In the genomic region with DNA sequence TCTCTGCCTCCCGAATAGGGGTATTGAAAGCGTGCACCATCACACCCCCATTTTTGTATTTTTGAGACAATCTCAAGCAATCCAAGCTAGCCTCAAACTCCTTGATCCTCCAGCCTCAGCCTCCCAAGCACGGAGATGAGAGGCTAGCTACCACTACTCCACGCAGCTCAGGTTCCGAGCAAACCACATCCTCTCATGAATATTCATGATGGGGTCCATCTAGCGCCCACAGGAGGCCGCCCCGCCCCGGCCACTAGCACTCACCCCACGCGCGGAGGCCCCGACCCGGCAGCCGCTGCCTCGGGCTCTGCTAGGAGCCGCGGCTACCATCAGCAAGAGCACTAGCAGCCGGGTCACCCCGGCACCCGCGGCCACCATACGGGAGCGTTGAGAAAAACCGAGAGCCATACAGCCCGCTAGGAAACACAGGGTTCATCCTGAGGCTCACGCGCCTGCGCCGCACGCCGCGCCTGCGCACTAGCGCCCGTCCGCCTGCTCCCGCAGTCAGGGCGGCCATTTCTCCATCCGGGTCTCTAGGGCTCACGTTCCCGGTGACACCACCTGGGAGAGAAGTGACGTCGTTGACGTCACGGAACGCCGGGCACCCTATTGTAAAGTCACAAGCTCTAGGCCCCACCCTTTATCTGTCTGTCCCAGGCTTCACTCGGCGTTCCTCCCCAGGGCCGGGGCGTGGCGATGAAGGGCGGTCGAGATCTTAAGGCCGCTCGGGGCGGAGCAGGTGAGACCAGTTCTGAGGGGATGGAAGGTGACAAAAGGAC, we compare ENCODE assay signal across 8 mouse cellular contexts. TPM values are rescaled to one million over a fixed set of nuclear protein-coding genes. Genes with fewer than 3 reads are reported as not detected.
DNase-seq lines count a peak whose midpoint lies in the region; ATAC-seq and TF ChIP-seq lines count a peak whose summit lies in the region.

A gene (minus strand): TSS at position 538 of the 779 bp plus-strand sequence.
A gene (plus strand): TSS at position 590 of the 779 bp plus-strand sequence.

- DNase-seq in MEL (ENCODE audit: low read depth, low spot score): peak; percentile 99
- DNase-seq in cerebellum, adult 2 months: peak; percentile 99
- peak; percentile 100 for DNase-seq in forebrain, postnatal 0 days
- peak; percentile 97 for DNase-seq in heart, postnatal 4 days
- peak; percentile 98 for DNase-seq in layer of hippocampus, adult 8-10 months (ENCODE audit: low spot score in 2 of 2)
- DNase-seq in ovary, adult 18-20 months (ENCODE audit: low spot score): peak; percentile 95
- peak; percentile 99 for DNase-seq in thymus, postnatal 0 days (ENCODE audit: low spot score)

- peak within 1 kb of the TSS; percentile 86 to 87 for H3K4me3 ChIP-seq in MEL (ENCODE audit: control insufficient read depth in 1 of 2, insufficient read depth in 1 of 2, low read depth in 2 of 2, low read length in 2 of 2)
- peak within 1 kb of the TSS; percentile 96 for H3K4me3 ChIP-seq in cerebellum, adult 2 months (replicated peaks; ENCODE audit: insufficient read depth, low read depth, low read length)
- peak within 1 kb of the TSS; percentile 88 for H3K4me3 ChIP-seq in forebrain, postnatal 0 days (ENCODE audit: low read depth, low read length)
- peak within 1 kb of the TSS; percentile 71 for H3K4me3 ChIP-seq in lung, embryonic 15.5 days

- H3K9me3 ChIP-seq in MEL (replicated peaks; ENCODE audit: insufficient read depth, low read length): no peaks in the 10 kb centered on the region
- H3K9me3 ChIP-seq in forebrain, postnatal 0 days (ENCODE audit: low read length): no peaks in the 10 kb centered on the region
- H3K9me3 ChIP-seq in lung, embryonic 15.5 days: no peaks in the 10 kb centered on the region

- peak; percentile 97 for ATAC-seq in forebrain, postnatal 0 days
- peak; percentile 95 for ATAC-seq in lung, embryonic 15.5 days (ENCODE audit: borderline replicate concordance, extremely low read depth, low FRiP score, low TSS enrichment)

- H3K4me2 ChIP-seq in forebrain, postnatal 0 days (ENCODE audit: low read depth): peak within 1 kb of the TSS; percentile 70
- peak within 1 kb of the TSS; percentile 82 for H3K4me2 ChIP-seq in lung, embryonic 15.5 days

- WGBS in cerebellum, adult 2 months: 1% methylated on average over 58 of the region's 58 CpGs
- WGBS in forebrain, postnatal 0 days: under 1% methylated on average over 58 of the region's 58 CpGs
- WGBS in lung, embryonic 15.5 days: under 1% methylated on average over 58 of the region's 58 CpGs

- peak in 1 of 2 experiments; percentile 22; a peak in 1 of 4 replicates for TF ChIP-seq EP300 in MEL (IDR thresholded peaks at IDR 0.05; ENCODE audit: low read depth in 1 of 2, low read length in 2 of 2)

- no peak for TF ChIP-seq CTCF in MEL (IDR thresholded peaks at IDR 0.05 in 2 of 3, conservative IDR thresholded peaks at IDR 0.05 in 1 of 3; ENCODE audit: control insufficient read depth in 1 of 3, insufficient read depth in 1 of 3, low read depth in 2 of 3, low read length in 3 of 3, poor library complexity in 1 of 3, severe bottlenecking in 1 of 3)
- no peak for TF ChIP-seq CTCF in cerebellum, adult 2 months (IDR thresholded peaks at IDR 0.05; ENCODE audit: borderline replicate concordance, insufficient read depth, low read depth, low read length)
- TF ChIP-seq CTCF in forebrain, postnatal 0 days (IDR thresholded peaks at IDR 0.05; ENCODE audit: low read depth): peak; percentile 36; the same call in 1 of the 2 replicates

- TF ChIP-seq RAD21 in MEL (IDR thresholded peaks at IDR 0.05; ENCODE audit: low read depth, low read length): no peak

- TF ChIP-seq POLR2A in MEL (IDR thresholded peaks at IDR 0.05; ENCODE audit: control insufficient read depth in 1 of 2, insufficient read depth in 1 of 2, low read depth in 1 of 2, low read length in 2 of 2, poor library complexity in 1 of 2): peak; percentile 89 to 95; a peak in 3 of 4 replicates
- peak; percentile 80 for TF ChIP-seq POLR2A in cerebellum, adult 2 months (IDR thresholded peaks at IDR 0.05; ENCODE audit: borderline replicate concordance, insufficient read depth, low read length)

- peaks cover 15% of the 10 kb centered on the region for H3K79me2 ChIP-seq in MEL (ENCODE audit: control insufficient read depth, insufficient read depth, low read length, poor library complexity)

- H3K9ac ChIP-seq in MEL (ENCODE audit: control insufficient read depth, low read depth, low read length, poor library complexity, severe bottlenecking): peak within 1 kb of the TSS; percentile 95
- peak within 1 kb of the TSS; percentile 98 for H3K9ac ChIP-seq in forebrain, postnatal 0 days
- H3K9ac ChIP-seq in lung, embryonic 15.5 days: peak within 1 kb of the TSS; percentile 82

- H3K27ac ChIP-seq in MEL (ENCODE audit: control insufficient read depth, low read depth, low read length): peak within 1 kb of the TSS; percentile 76
- H3K27ac ChIP-seq in cerebellum, adult 2 months (ENCODE audit: insufficient read depth, low read length): peak within 1 kb of the TSS; percentile 82
- H3K27ac ChIP-seq in forebrain, postnatal 0 days (ENCODE audit: low read depth, low read length): peak within 1 kb of the TSS; percentile 99
- peak within 1 kb of the TSS; percentile 92 for H3K27ac ChIP-seq in lung, embryonic 15.5 days

- peaks cover 0 to 4% of the 10 kb centered on the region in 2 experiments; a peak in 3 of 4 replicates for H3K36me3 ChIP-seq in MEL (ENCODE audit: control insufficient read depth in 1 of 2, insufficient read depth in 2 of 2, low read length in 2 of 2)
- H3K36me3 ChIP-seq in forebrain, postnatal 0 days (ENCODE audit: insufficient read depth): peaks cover 22% of the 10 kb centered on the region
- H3K36me3 ChIP-seq in lung, embryonic 15.5 days: peaks cover 14% of the 10 kb centered on the region

- H3K27me3 ChIP-seq in MEL (ENCODE audit: control insufficient read depth in 1 of 2, insufficient read depth in 2 of 2, low read length in 2 of 2): no peaks in the 10 kb centered on the region
- no peaks in the 10 kb centered on the region for H3K27me3 ChIP-seq in cerebellum, adult 2 months (ENCODE audit: control insufficient read depth, insufficient read depth, low read length)
- no peaks in the 10 kb centered on the region for H3K27me3 ChIP-seq in forebrain, postnatal 0 days (ENCODE audit: insufficient read depth, low read length)
- H3K27me3 ChIP-seq in lung, embryonic 15.5 days: 0 out of 2 replicates have a peak, but pooled peaks cover 7% of the 10 kb centered on the region

- H3K4me1 ChIP-seq in MEL (ENCODE audit: control insufficient read depth in 1 of 2, insufficient read depth in 2 of 2, low read length in 2 of 2): peaks cover 0 to 12% of the 10 kb centered on the region in 2 experiments; a peak in 2 of 4 replicates
- peaks cover 13% of the 10 kb centered on the region for H3K4me1 ChIP-seq in cerebellum, adult 2 months (ENCODE audit: control insufficient read depth, insufficient read depth, low read length)
- H3K4me1 ChIP-seq in forebrain, postnatal 0 days (ENCODE audit: insufficient read depth): peaks cover 17% of the 10 kb centered on the region
- H3K4me1 ChIP-seq in lung, embryonic 15.5 days: peaks cover 22% of the 10 kb centered on the region

TF ChIP-seq in MEL, 35 proteins besides CTCF, POLR2A, EP300 and RAD21 (continues in another document):
- TF ChIP-seq SIN3A (IDR thresholded peaks at IDR 0.05; ENCODE audit: low read length) (peak; percentile 77), RCOR1 (IDR thresholded peaks at IDR 0.05; ENCODE audit: low read depth, low read length) (no peak), E2F4 (IDR thresholded peaks at IDR 0.05; ENCODE audit: borderline replicate concordance, low read depth, low read length) (no peak), GABPA (IDR thresholded peaks at IDR 0.05; ENCODE audit: low read depth, low read length) (peak; percentile 51; the same call in 1 of the 2 replicates), POLR2AphosphoS5 (IDR thresholded peaks at IDR 0.05; ENCODE audit: borderline replicate concordance, low read depth, low read length) (no peak), CHD2 (IDR thresholded peaks at IDR 0.05; ENCODE audit: low read length) (no peak), ETS1 (IDR thresholded peaks at IDR 0.05; ENCODE audit: low read depth, low read length) (peak; percentile 83), POLR2AphosphoS2 (IDR thresholded peaks at IDR 0.05; ENCODE audit: low read length) (peak; percentile 84), ZMIZ1 (IDR thresholded peaks at IDR 0.05; ENCODE audit: low read depth, low read length) (peak; percentile 57), SMC3 (IDR thresholded peaks at IDR 0.05; ENCODE audit: low read depth, low read length) (no peak), CHD1 (IDR thresholded peaks at IDR 0.05; ENCODE audit: low read depth, low read length) (no peak), TAL1 (IDR thresholded peaks at IDR 0.05; ENCODE audit: low read length) (0 out of 2 replicates have a peak, but pooled peaks have one; percentile 26), NELFE (IDR thresholded peaks at IDR 0.05; ENCODE audit: low read depth, low read length) (peak; percentile 89), HCFC1 (IDR thresholded peaks at IDR 0.05; ENCODE audit: low read depth, low read length) (peak; percentile 86)

RNA-seq across cellular contexts. Expression of the first gene that starts in this region (rescaled TPM):
- 81.3 and 91.4 TPM in 2 replicates for total RNA-seq in MEL (2012; rRNA removed)
- 100 to 1,000 TPM in 1 of 2 experiments, not detected in 1; 149 TPM for polyA plus RNA-seq in MEL (2012; ENCODE audit: insufficient read depth in 1 of 2, insufficient read length in 2 of 2, low read depth in 1 of 2, low replicate concordance in 2 of 2, missing spikeins in 1 of 2)
- 302 and 309 TPM in 2 replicates for polyA plus RNA-seq in cerebellum, adult 2 months (2012; rRNA removed)
- total RNA-seq in forebrain, postnatal 0 days (2014; rRNA removed): 212 and 238 TPM in 2 replicates
- polyA plus RNA-seq in forebrain, postnatal 0 days (2015; fragmentation: Nextera tagmentation; extraction: Ambion mirVana): 168 and 171 TPM in 2 replicates
- 10 to 100 TPM; 91.4 to 93.4 TPM for total RNA-seq in heart, postnatal 4 days (2021)
- 100 to 1,000 TPM; 201 to 225 (median 215) TPM for total RNA-seq in layer of hippocampus, adult 8-10 months (2022)
- 107 and 108 TPM in 2 replicates for polyA plus RNA-seq in lung, embryonic 15.5 days (2015; fragmentation: Nextera tagmentation; extraction: Ambion mirVana)
- 83.8 and 85.5 TPM in 2 replicates for polyA plus RNA-seq in thymus, postnatal 0 days (2015; fragmentation: Nextera tagmentation; extraction: Ambion mirVana)

RNA-seq across cellular contexts. Expression of the second gene that starts in this region (rescaled TPM):
- 0.69 and 1.2 TPM in 2 replicates for total RNA-seq in MEL (2012; rRNA removed)
- polyA plus RNA-seq in MEL (2012; ENCODE audit: insufficient read depth in 1 of 2, insufficient read length in 2 of 2, low read depth in 1 of 2, low replicate concordance in 2 of 2, missing spikeins in 1 of 2): 1 to 10 TPM in 1 of 2 experiments, not detected in 1; 2.0 TPM
- polyA plus RNA-seq in cerebellum, adult 2 months (2012; rRNA removed): 32.6 and 34.0 TPM in 2 replicates
- 21.1 and 22.0 TPM in 2 replicates for total RNA-seq in forebrain, postnatal 0 days (2014; rRNA removed)
- 23.1 and 27.2 TPM in 2 replicates for polyA plus RNA-seq in forebrain, postnatal 0 days (2015; fragmentation: Nextera tagmentation; extraction: Ambion mirVana)
- total RNA-seq in heart, postnatal 4 days (2021): 1 to 10 TPM; 6.3 to 6.7 TPM
- total RNA-seq in layer of hippocampus, adult 8-10 months (2022): 10 to 100 TPM; 15.5 to 21.6 (median 19.0) TPM
- polyA plus RNA-seq in lung, embryonic 15.5 days (2015; fragmentation: Nextera tagmentation; extraction: Ambion mirVana): 9.1 and 11.1 TPM in 2 replicates
- polyA plus RNA-seq in thymus, postnatal 0 days (2015; fragmentation: Nextera tagmentation; extraction: Ambion mirVana): 9.5 and 13.4 TPM in 2 replicates

Comparison
In these comparisons a context has a peak if more than half of its experiments do, and no peak if none do; other contexts are left out.
1. Peak in every context shown above with its lines: DNase-seq, ATAC-seq, H3K4me3 ChIP-seq and H3K27ac ChIP-seq.